Mouse (Mus musculus) gastrocnemius, postnatal 4 days (tissue): ENCODE measurements around the gene Klf3. TPM values are rescaled to one million over a fixed set of nuclear protein-coding genes. Genes with fewer than 3 reads are reported as not detected.
"Not testable (repeated sequence)": the region's sequence is repeated elsewhere in the genome, so short reads cannot be mapped to it uniquely, and the experiment has no call there.

Source experiments
- DNase-seq, 2 experiments: peaks; one replicate each; pipeline ENCODE4 v3.0.0; 2021 to 2022; ENCODE audit warnings: low spot score in 2 of 2, mixed read lengths in 2 of 2
- total RNA-seq, 2 experiments: library from RNA; stranded (reverse); gene quantifications; 2 replicates each; pipeline ENCODE4 v1.2.3; 2021

The Klf3 gene
- total RNA-seq, 2 experiments from 2014 or later, result 50.3 to 59.1 TPM

DNA sequence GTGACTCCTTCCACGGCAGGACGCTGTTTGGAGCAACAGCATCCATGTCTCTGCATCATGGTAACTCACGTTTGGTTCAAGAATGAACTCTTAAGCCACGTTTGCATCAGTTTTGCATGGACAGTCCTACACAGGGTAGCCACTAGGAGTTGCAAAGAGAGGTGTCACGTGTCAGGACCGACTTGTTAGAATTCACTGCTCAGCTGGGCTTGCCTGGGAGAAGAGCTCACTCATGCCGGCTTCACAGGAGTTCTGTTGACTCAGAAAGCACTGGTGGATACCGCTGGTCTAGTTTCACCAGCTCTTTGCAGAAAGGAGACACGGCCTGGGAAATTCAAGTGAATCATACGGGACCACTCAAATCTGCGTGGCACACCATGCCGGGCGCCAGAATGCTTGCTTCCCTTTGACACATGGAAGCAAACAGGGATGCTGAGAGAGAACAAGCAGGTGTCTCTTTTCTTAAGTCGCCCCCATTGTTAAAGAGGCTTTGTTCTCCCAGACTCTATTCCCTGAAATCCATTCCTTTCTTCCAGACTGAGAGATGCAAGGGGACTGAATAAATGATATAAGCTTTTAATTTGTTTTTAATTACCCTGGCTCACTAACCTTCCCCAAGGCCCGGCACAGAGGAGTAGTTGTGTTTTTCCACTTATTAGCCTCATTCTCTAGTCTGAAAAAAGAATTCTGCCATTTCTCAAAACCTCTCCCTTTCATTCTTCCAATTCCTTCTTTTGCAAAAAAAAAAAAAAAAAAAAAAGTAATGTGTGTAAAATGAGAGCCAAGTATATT lies 74.2 kb downstream of the Klf3 start:
- no peak for DNase-seq

DNA sequence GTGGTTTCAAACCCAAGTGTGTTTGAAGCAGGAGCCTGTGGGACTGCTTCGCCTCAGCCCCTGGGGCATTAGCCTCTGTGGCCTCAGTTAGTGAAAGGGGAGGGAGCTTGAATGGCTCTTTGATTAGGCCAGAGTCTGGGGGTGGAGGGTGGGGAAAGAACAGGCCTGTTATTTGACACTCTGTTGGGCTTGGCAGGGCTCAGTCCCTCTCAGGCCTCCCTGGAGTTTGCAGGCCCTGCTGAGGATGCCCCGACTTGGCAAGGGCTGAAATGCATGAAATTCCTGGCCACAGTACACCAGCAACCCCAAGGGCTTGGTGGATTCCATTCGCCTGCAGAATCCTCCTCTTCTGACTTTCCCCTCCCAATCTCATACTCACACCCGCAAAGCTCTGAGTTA lies 74.8 kb downstream of the Klf3 start:
- peak in 1 of 2 experiments; percentile 76 for DNase-seq

GRCm38 (mm10) chr5:64878526-64878925 lies 75.3 kb downstream of the Klf3 start:
- DNase-seq, result no peak

DNA sequence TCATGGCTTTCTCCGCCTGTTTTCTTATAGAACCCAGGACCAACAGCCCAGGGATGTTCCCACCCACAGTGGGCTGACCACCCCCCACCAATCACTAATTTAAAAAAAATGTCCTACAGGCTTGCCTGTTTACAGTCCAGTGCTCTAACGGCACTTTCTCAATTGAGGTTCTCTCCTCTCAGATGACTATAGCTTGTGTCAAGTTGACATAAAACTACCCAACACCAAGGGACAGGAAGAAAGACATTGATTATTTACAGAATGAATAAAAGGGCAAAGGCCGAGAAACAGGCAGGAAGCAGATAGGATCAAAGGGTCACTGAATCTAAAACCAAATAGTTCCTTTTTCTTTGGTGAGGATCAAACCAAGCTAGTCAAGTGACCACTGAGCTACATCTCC lies 76.1 kb downstream of the Klf3 start:
- no peak for DNase-seq

GRCm38 (mm10) chr5:64881559-64881958 lies 78.4 kb downstream of the Klf3 start:
- DNase-seq, result not testable (repeated sequence)

GRCm38 (mm10) chr5:64881976-64882375 lies 78.8 kb downstream of the Klf3 start:
- DNase-seq, result not testable (repeated sequence)

Other genes starting within 250 kb of the Klf3 start
- gene Tlr1, start 130.2 kb downstream of the Klf3 start, total RNA-seq, result 1 to 10 TPM; 1.0 to 1.3 TPM
- 1 to 10 TPM; 2.1 TPM for gene Tlr6, start 156.7 kb downstream of the Klf3 start, total RNA-seq
- gene Fam114a1, start 166.7 kb downstream of the Klf3 start, total RNA-seq, result 10 to 100 TPM; 63.3 to 71.7 TPM